Mouse (Mus musculus) liver, adult 2 months (tissue): ENCODE measurements at regions not wholly inside any gene's neighbourhood (a gene's known extent, or its start where the extent isn't known, plus 50 kb on each side); places are given as distances from the start of the nearest gene placed in this dataset.

ENCODE experiments used
- CTCF ChIP-seq: fragments of 200-500 bp; IDR thresholded peaks from 2 replicates; pipeline ENCODE4 v1.5.1; 2011; ENCODE audit warnings: low read depth, low read length, control low read depth
- POLR2A ChIP-seq: fragments of 200-500 bp; IDR thresholded peaks from 2 replicates; pipeline ENCODE4 v1.6.1; 2011; ENCODE audit warnings: low read length, control low read depth; ENCODE audit not compliant: insufficient read depth; ENCODE audit errors: extremely low read depth

DNA sequence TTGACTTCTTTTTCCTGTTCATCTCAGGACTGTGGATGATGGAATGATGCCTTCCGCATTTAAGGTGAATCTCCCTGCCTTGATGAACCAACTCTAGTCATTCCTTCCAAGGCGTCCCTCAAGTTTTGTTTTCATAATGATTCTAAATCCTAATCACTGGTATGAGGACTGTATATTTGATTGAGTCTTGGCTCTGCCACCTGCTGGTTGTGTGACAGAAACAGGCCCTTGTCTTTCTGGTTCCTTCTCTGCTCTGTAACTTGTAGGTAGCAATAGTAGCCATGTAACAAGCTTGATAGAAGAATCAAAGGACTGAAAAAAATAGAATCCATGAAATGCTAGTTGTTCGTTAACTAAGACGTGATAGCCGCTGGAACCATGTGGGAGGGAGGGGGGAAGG lies 81.8 kb upstream of the Ccdc54 start:
- TF ChIP-seq POLR2A (no peak), CTCF (no peak)
